Mouse (Mus musculus): ENCODE results near the gene Myo1b.

Myo1b gene

GRCm38 (mm10) chr1:51728816-51729215 is 187.1 kb downstream of the Myo1b start:
- no peak for DNase-seq (ENCODE audit: low spot score)

- peak; percentile 16 for DNase-seq (ENCODE audit: low spot score)
These were observed 195.8 kb downstream of the Myo1b start for GRCm38 (mm10) chr1:51719897-51720673.

GRCm38 (mm10) chr1:51710831-51711230 is 205.0 kb downstream of the Myo1b start:
- no peak for DNase-seq (ENCODE audit: low spot score)

GRCm38 (mm10) chr1:51706106-51706505 is 209.8 kb downstream of the Myo1b start:
- DNase-seq (ENCODE audit: low spot score), result no peak

GRCm38 (mm10) chr1:51704610-51705009 is 211.3 kb downstream of the Myo1b start:
- no peak for DNase-seq (ENCODE audit: low spot score)

Measured in embryo, embryonic 10 days (tissue).